Mouse (Mus musculus): ENCODE data around the gene Cacna1s. TPM values are rescaled to one million over a fixed set of nuclear protein-coding genes. Genes with fewer than 3 reads are reported as not detected.

Gene Cacna1s
- polyA plus RNA-seq, 1 experiment from 2014 or later = 0.60 TPM

GRCm38 (mm10) chr1:136119571-136120262, 67.2 kb downstream of the Cacna1s start:
- Histone ChIP-seq H3K36me3 (ENCODE audit: control insufficient read depth, insufficient read depth) (no peaks in the 10 kb centered on the region), H3K4me1 (ENCODE audit: control insufficient read depth, low read depth, low read length) (peaks cover 5% of the 10 kb centered on the region), H3K27me3 (ENCODE audit: control insufficient read depth, insufficient read depth, low read depth, low read length) (no peaks in the 10 kb centered on the region), H3K4me2 (ENCODE audit: low read depth, low read length) (no peak overlapping the region), H3K9ac (ENCODE audit: low read depth, low read length) (no peak overlapping the region), H3K4me3 (ENCODE audit: low read depth, low read length) (no peak overlapping the region), H3K27ac (ENCODE audit: low read length) (no peak overlapping the region), H3K9me3 (replicated peaks; ENCODE audit: control insufficient read depth, low read length) (no peaks in the 10 kb centered on the region)
- WGBS (ENCODE audit: insufficient replicate concordance) = 56% methylated on average over 7 of the region's 7 CpGs
- ATAC-seq (ENCODE audit: low read depth) = no peak; the same call in 1 of the 2 replicates

GRCm38 (mm10) chr1:136120263-136120603, 67.7 kb downstream of the Cacna1s start:
- H3K27ac ChIP-seq (ENCODE audit: low read length) = no peak overlapping the region
- 7% methylated on average over 1 of the region's 1 CpGs for WGBS (ENCODE audit: insufficient replicate concordance)
- no peaks in the 10 kb centered on the region for H3K36me3 ChIP-seq (ENCODE audit: control insufficient read depth, insufficient read depth)
- no peaks in the 10 kb centered on the region for H3K9me3 ChIP-seq (replicated peaks; ENCODE audit: control insufficient read depth, low read length)
- no peak overlapping the region for H3K4me3 ChIP-seq (ENCODE audit: low read depth, low read length)
- no peak for ATAC-seq (ENCODE audit: low read depth)
- H3K9ac ChIP-seq (ENCODE audit: low read depth, low read length) = no peak overlapping the region
- peaks cover 5% of the 10 kb centered on the region for H3K4me1 ChIP-seq (ENCODE audit: control insufficient read depth, low read depth, low read length)
- no peaks in the 10 kb centered on the region for H3K27me3 ChIP-seq (ENCODE audit: control insufficient read depth, insufficient read depth, low read depth, low read length)
- H3K4me2 ChIP-seq (ENCODE audit: low read depth, low read length) = no peak overlapping the region

- H3K9me3 ChIP-seq (replicated peaks; ENCODE audit: control insufficient read depth, low read length) = no peaks in the 10 kb centered on the region
- H3K4me1 ChIP-seq (ENCODE audit: control insufficient read depth, low read depth, low read length) = peaks cover 5% of the 10 kb centered on the region
- H3K4me2 ChIP-seq (ENCODE audit: low read depth, low read length) = no peak overlapping the region
- no peak overlapping the region for H3K9ac ChIP-seq (ENCODE audit: low read depth, low read length)
- H3K4me3 ChIP-seq (ENCODE audit: low read depth, low read length) = no peak overlapping the region
- no peak for ATAC-seq (ENCODE audit: low read depth)
- no peak overlapping the region for H3K27ac ChIP-seq (ENCODE audit: low read length)
- 38% methylated on average over 6 of the region's 6 CpGs for WGBS (ENCODE audit: insufficient replicate concordance)
- H3K27me3 ChIP-seq (ENCODE audit: control insufficient read depth, insufficient read depth, low read depth, low read length) = no peaks in the 10 kb centered on the region
- no peaks in the 10 kb centered on the region for H3K36me3 ChIP-seq (ENCODE audit: control insufficient read depth, insufficient read depth)
These were observed 68.2 kb downstream of the Cacna1s start for GRCm38 (mm10) chr1:136120785-136121184.

GRCm38 (mm10) chr1:136122030-136122429, 69.5 kb downstream of the Cacna1s start:
- no peak for ATAC-seq (ENCODE audit: low read depth)
- no peaks in the 10 kb centered on the region for H3K9me3 ChIP-seq (replicated peaks; ENCODE audit: control insufficient read depth, low read length)
- H3K9ac ChIP-seq (ENCODE audit: low read depth, low read length) = no peak overlapping the region
- no peaks in the 10 kb centered on the region for H3K36me3 ChIP-seq (ENCODE audit: control insufficient read depth, insufficient read depth)
- 64% methylated on average over 8 of the region's 8 CpGs for WGBS (ENCODE audit: insufficient replicate concordance)
- no peak overlapping the region for H3K4me3 ChIP-seq (ENCODE audit: low read depth, low read length)
- no peaks in the 10 kb centered on the region for H3K27me3 ChIP-seq (ENCODE audit: control insufficient read depth, insufficient read depth, low read depth, low read length)
- no peak overlapping the region for H3K4me2 ChIP-seq (ENCODE audit: low read depth, low read length)
- peaks cover 8% of the 10 kb centered on the region for H3K4me1 ChIP-seq (ENCODE audit: control insufficient read depth, low read depth, low read length)
- no peak overlapping the region for H3K27ac ChIP-seq (ENCODE audit: low read length)

- Histone ChIP-seq H3K36me3 (ENCODE audit: control insufficient read depth, insufficient read depth) (no peaks in the 10 kb centered on the region), H3K4me2 (ENCODE audit: low read depth, low read length) (no peak overlapping the region), H3K4me1 (ENCODE audit: control insufficient read depth, low read depth, low read length) (peaks cover 8% of the 10 kb centered on the region), H3K27me3 (ENCODE audit: control insufficient read depth, insufficient read depth, low read depth, low read length) (no peaks in the 10 kb centered on the region; the same call in 1 of the 2 replicates), H3K9me3 (replicated peaks; ENCODE audit: control insufficient read depth, low read length) (no peaks in the 10 kb centered on the region), H3K27ac (ENCODE audit: low read length) (no peak overlapping the region), H3K9ac (ENCODE audit: low read depth, low read length) (no peak overlapping the region), H3K4me3 (ENCODE audit: low read depth, low read length) (no peak overlapping the region)
- peak; percentile 35; the same call in 1 of the 2 replicates for ATAC-seq (ENCODE audit: low read depth)
- 57% methylated on average over 10 of the region's 10 CpGs for whole genome bisulfite sequencing (ENCODE audit: insufficient replicate concordance)
These were observed 73.7 kb downstream of the Cacna1s start for GRCm38 (mm10) chr1:136126159-136126765.

- WGBS (ENCODE audit: insufficient replicate concordance) = 46% methylated on average over 10 of the region's 10 CpGs
These were observed 74.3 kb downstream of the Cacna1s start for GRCm38 (mm10) chr1:136126895-136127294.

GRCm38 (mm10) chr1:136127856-136128255, 75.3 kb downstream of the Cacna1s start:
- H3K4me1 ChIP-seq (ENCODE audit: control insufficient read depth, low read depth, low read length) = peaks cover 14% of the 10 kb centered on the region
- no peak overlapping the region for H3K4me3 ChIP-seq (ENCODE audit: low read depth, low read length)

More at GRCm38 (mm10) chr1:136126895-136127294, 74.3 kb downstream of the Cacna1s start:
- H3K4me3 ChIP-seq (ENCODE audit: low read depth, low read length) = no peak overlapping the region
- H3K4me2 ChIP-seq (ENCODE audit: low read depth, low read length) = no peak overlapping the region
- no peaks in the 10 kb centered on the region for H3K9me3 ChIP-seq (replicated peaks; ENCODE audit: control insufficient read depth, low read length)
- peaks cover 14% of the 10 kb centered on the region for H3K4me1 ChIP-seq (ENCODE audit: control insufficient read depth, low read depth, low read length)
- H3K36me3 ChIP-seq (ENCODE audit: control insufficient read depth, insufficient read depth) = no peaks in the 10 kb centered on the region
- no peak overlapping the region for H3K9ac ChIP-seq (ENCODE audit: low read depth, low read length)
- H3K27me3 ChIP-seq (ENCODE audit: control insufficient read depth, insufficient read depth, low read depth, low read length) = peaks cover 3% of the 10 kb centered on the region
- ATAC-seq (ENCODE audit: low read depth) = no peak
- H3K27ac ChIP-seq (ENCODE audit: low read length) = no peak overlapping the region

GRCm38 (mm10) chr1:136128416-136128815, 75.9 kb downstream of the Cacna1s start:
- Histone ChIP-seq H3K36me3 (ENCODE audit: control insufficient read depth, insufficient read depth) (no peaks in the 10 kb centered on the region), H3K27me3 (ENCODE audit: control insufficient read depth, insufficient read depth, low read depth, low read length) (peaks cover 3% of the 10 kb centered on the region), H3K27ac (ENCODE audit: low read length) (no peak overlapping the region), H3K4me3 (ENCODE audit: low read depth, low read length) (no peak overlapping the region), H3K4me1 (ENCODE audit: control insufficient read depth, low read depth, low read length) (peaks cover 17% of the 10 kb centered on the region), H3K4me2 (ENCODE audit: low read depth, low read length) (no peak overlapping the region), H3K9ac (ENCODE audit: low read depth, low read length) (no peak overlapping the region), H3K9me3 (replicated peaks; ENCODE audit: control insufficient read depth, low read length) (no peaks in the 10 kb centered on the region)
- ATAC-seq (ENCODE audit: low read depth) = no peak
- 31% methylated on average over 5 of the region's 5 CpGs for WGBS (ENCODE audit: insufficient replicate concordance)

More at GRCm38 (mm10) chr1:136127856-136128255, 75.3 kb downstream of the Cacna1s start:
- no peaks in the 10 kb centered on the region for H3K36me3 ChIP-seq (ENCODE audit: control insufficient read depth, insufficient read depth)
- ATAC-seq (ENCODE audit: low read depth) = no peak
- WGBS (ENCODE audit: insufficient replicate concordance) = 21% methylated on average over 3 of the region's 3 CpGs
- H3K27ac ChIP-seq (ENCODE audit: low read length) = no peak overlapping the region
- no peaks in the 10 kb centered on the region for H3K9me3 ChIP-seq (replicated peaks; ENCODE audit: control insufficient read depth, low read length)
- H3K4me2 ChIP-seq (ENCODE audit: low read depth, low read length) = no peak overlapping the region
- peaks cover 3% of the 10 kb centered on the region for H3K27me3 ChIP-seq (ENCODE audit: control insufficient read depth, insufficient read depth, low read depth, low read length)
- no peak overlapping the region for H3K9ac ChIP-seq (ENCODE audit: low read depth, low read length)

- Histone ChIP-seq H3K4me1 (ENCODE audit: control insufficient read depth, low read depth, low read length) (peaks cover 19% of the 10 kb centered on the region), H3K9ac (ENCODE audit: low read depth, low read length) (no peak overlapping the region), H3K9me3 (replicated peaks; ENCODE audit: control insufficient read depth, low read length) (no peaks in the 10 kb centered on the region), H3K4me2 (ENCODE audit: low read depth, low read length) (no peak overlapping the region), H3K27ac (ENCODE audit: low read length) (no peak overlapping the region), H3K36me3 (ENCODE audit: control insufficient read depth, insufficient read depth) (no peaks in the 10 kb centered on the region), H3K4me3 (ENCODE audit: low read depth, low read length) (no peak overlapping the region), H3K27me3 (ENCODE audit: control insufficient read depth, insufficient read depth, low read depth, low read length) (peaks cover 3% of the 10 kb centered on the region)
- WGBS (ENCODE audit: insufficient replicate concordance) = 54% methylated on average over 4 of the region's 4 CpGs
- no peak for ATAC-seq (ENCODE audit: low read depth)
These were observed 76.5 kb downstream of the Cacna1s start for GRCm38 (mm10) chr1:136128944-136129589.
